Mouse (Mus musculus) common myeloid progenitor, adult 5-6 weeks (primary cell): ENCODE data around the gene Dnajc22. TPM values are rescaled to one million over a fixed set of nuclear protein-coding genes. Genes with fewer than 3 reads are reported as not detected.

Experiments
- total RNA-seq: library from RNA; stranded (forward); fragments of 200-1000, 187-1606 nt; gene quantifications from 2 replicates; pipeline ENCODE4 v1.2.3, GENCODE M21; 2017

The Dnajc22 gene
- total RNA-seq, 1 experiment from 2014 or later, result not detected

Other genes with a start within 250 kb of the Dnajc22 start
- gene Kmt2d, start 222.0 kb upstream of the Dnajc22 start, total RNA-seq, result 27.3 and 52.2 TPM in 2 replicates
- gene Rhebl1, start 198.6 kb upstream of the Dnajc22 start, total RNA-seq, result 3.0 and 12.0 TPM in 2 replicates
- gene Dhh, start 194.6 kb upstream of the Dnajc22 start, total RNA-seq, result not detected in 2 replicates
- 0.97 and 9.0 TPM in 2 replicates for gene Lmbr1l, start 174.9 kb upstream of the Dnajc22 start, total RNA-seq
- 776 and 824 TPM in 2 replicates for gene Tuba1b, start 158.6 kb upstream of the Dnajc22 start, total RNA-seq
- gene Gm49450, start 139.6 kb upstream of the Dnajc22 start, total RNA-seq, result 1.9 and 18.7 TPM in 2 replicates
- 25.4 and 32.0 TPM in 2 replicates for gene Tuba1a, start 139.5 kb upstream of the Dnajc22 start, total RNA-seq
- gene Tuba1c, start 63.3 kb upstream of the Dnajc22 start, total RNA-seq, result 41.0 and 61.3 TPM in 2 replicates
- not detected in 2 replicates for gene Prph, start 38.0 kb upstream of the Dnajc22 start, total RNA-seq
- gene Troap, start 18.6 kb upstream of the Dnajc22 start, total RNA-seq, result 12.6 and 18.6 TPM in 2 replicates
- not detected in 2 replicates for gene C1ql4, start 5.4 kb upstream of the Dnajc22 start, total RNA-seq
- 0.46 and 1.7 TPM in 2 replicates for gene Spats2, start 32.7 kb downstream of the Dnajc22 start, total RNA-seq
- 0.05 TPM in 1 of 2 replicates, not detected in the other for gene Kcnh3, start 131.7 kb downstream of the Dnajc22 start, total RNA-seq
- gene Mcrs1, start 158.8 kb downstream of the Dnajc22 start, total RNA-seq, result 57.8 and 61.0 TPM in 2 replicates
- gene Prpf40b, start 201.9 kb downstream of the Dnajc22 start, total RNA-seq, result 4.3 and 13.7 TPM in 2 replicates
- gene Fam186b, start 202.7 kb downstream of the Dnajc22 start, total RNA-seq, result not detected in 2 replicates